Mouse (Mus musculus) liver, embryonic 11.5 days (tissue): ENCODE measurements at regions not wholly inside any gene's neighbourhood (a gene's known extent, or its start where the extent isn't known, plus 50 kb on each side); places are given as distances from the start of the nearest gene placed in this dataset.

ENCODE experiments used
- ATAC-seq: fragments of 200-750 bp; cut with Nextera tagmentation; replicated peaks from 2 replicates; pipeline ENCODE4 v1.8.0; 2017; ENCODE audit warnings: moderate number of reproducible peaks, mild to moderate bottlenecking, moderate TSS enrichment, moderate library complexity; ENCODE audit not compliant: low FRiP score
- DNase-seq: peaks from one replicate; pipeline ENCODE4 v3.0.0-alpha.2; 2017; ENCODE audit warnings: low spot score
- H3K27ac ChIP-seq: fragments of 300-500 bp; sonication (generic); 2 replicates; pipeline ENCODE4 v1.5.1; 2014; ENCODE audit warnings: mild to moderate bottlenecking, low read depth, low read length, control low read depth
- H3K27me3 ChIP-seq: fragments of 300-500 bp; sonication (generic); replicated peaks from 2 replicates; pipeline ENCODE4 v1.6.1; 2014; ENCODE audit warnings: low read length, mixed read lengths; ENCODE audit not compliant: control insufficient read depth, insufficient read depth
- H3K36me3 ChIP-seq: fragments of 300-500 bp; sonication (generic); 2 replicates; pipeline ENCODE4 v1.6.1; 2014; ENCODE audit warnings: mild to moderate bottlenecking, low read length, moderate library complexity, mixed read lengths; ENCODE audit not compliant: control insufficient read depth, insufficient read depth
- H3K4me1 ChIP-seq: fragments of 300-500 bp; sonication (generic); replicated peaks from 2 replicates; pipeline ENCODE4 v1.6.1; 2014; ENCODE audit warnings: low read length, mixed read lengths; ENCODE audit not compliant: control insufficient read depth, insufficient read depth
- H3K4me2 ChIP-seq: fragments of 300-500 bp; sonication (generic); 2 replicates; pipeline ENCODE4 v1.6.1; 2014; ENCODE audit warnings: mild to moderate bottlenecking, control low read depth, moderate library complexity
- H3K4me3 ChIP-seq: fragments of 300-500 bp; sonication (generic); 2 replicates; pipeline ENCODE4 v1.5.1; 2014; ENCODE audit warnings: low read depth, low read length, control low read depth
- H3K9ac ChIP-seq: fragments of 300-500 bp; sonication (generic); 2 replicates; pipeline ENCODE4 v1.6.1; 2014; ENCODE audit warnings: low read depth, low read length, control low read depth
- H3K9me3 ChIP-seq: fragments of 300-500 bp; sonication (generic); 2 replicates; pipeline ENCODE4 v1.6.1; 2016; ENCODE audit warnings: low read length, inconsistent platforms, mixed read lengths; ENCODE audit not compliant: control insufficient read depth
- WGBS: fragments of 180-500 bp; shearing (Covaris S2); extraction: QIAGEN DNeasy Blood & Tissue Kit; methylation state at CpG from one replicate; pipeline ENCODE4 v1.1.7; 2014; 5-methylcytosine and 5-hydroxymethylcytosine counted together

GRCm38 (mm10) chr12:12655184-12655583, 286.5 kb downstream of the Mycn start:
- Histone ChIP-seq H3K4me2 (no peak overlapping the region), H3K27ac (no peak overlapping the region), H3K9me3 (no peaks in the 10 kb centered on the region), H3K36me3 (no peaks in the 10 kb centered on the region), H3K4me3 (no peak overlapping the region), H3K4me1 (no peaks in the 10 kb centered on the region), H3K9ac (no peak overlapping the region), H3K27me3 (no peaks in the 10 kb centered on the region)
- DNase-seq: no peak
- 69% methylated on average over 9 of the region's 10 CpGs for WGBS
- ATAC-seq: no peak

GRCm38 (mm10) chr12:12652361-12652760, 289.4 kb downstream of the Mycn start:
- Histone ChIP-seq H3K9me3 (no peaks in the 10 kb centered on the region), H3K27ac (no peak overlapping the region), H3K9ac (no peak overlapping the region), H3K4me1 (no peaks in the 10 kb centered on the region), H3K4me3 (no peak overlapping the region), H3K36me3 (no peaks in the 10 kb centered on the region), H3K27me3 (no peaks in the 10 kb centered on the region), H3K4me2 (no peak overlapping the region)
- DNase-seq (no peak), ATAC-seq (no peak)
- 75% methylated on average over 7 of the region's 7 CpGs for WGBS

- H3K4me1 ChIP-seq: no peaks in the 10 kb centered on the region
- H3K4me2 ChIP-seq: no peak overlapping the region
- H3K36me3 ChIP-seq: no peaks in the 10 kb centered on the region
- H3K9ac ChIP-seq: no peak overlapping the region
- H3K27me3 ChIP-seq: no peaks in the 10 kb centered on the region
- no peak overlapping the region for H3K27ac ChIP-seq
- no peak for ATAC-seq
- DNase-seq: no peak
- H3K4me3 ChIP-seq: no peak overlapping the region
- WGBS: 62% methylated on average over 1 of the region's 1 CpGs
- no peaks in the 10 kb centered on the region for H3K9me3 ChIP-seq
These were observed 291.4 kb downstream of the Mycn start for GRCm38 (mm10) chr12:12650309-12650708.

- no peak overlapping the region for H3K4me2 ChIP-seq
- H3K27ac ChIP-seq: no peak overlapping the region
- no peak overlapping the region for H3K4me3 ChIP-seq
- ATAC-seq (no peak), DNase-seq (no peak)
- H3K4me1 ChIP-seq: no peaks in the 10 kb centered on the region
- 75% methylated on average over 6 of the region's 6 CpGs for WGBS
- no peak overlapping the region for H3K9ac ChIP-seq
- H3K9me3 ChIP-seq: no peaks in the 10 kb centered on the region
- H3K36me3 ChIP-seq: no peaks in the 10 kb centered on the region
- H3K27me3 ChIP-seq: no peaks in the 10 kb centered on the region
These were observed 294.2 kb downstream of the Mycn start for GRCm38 (mm10) chr12:12647467-12647866.

GRCm38 (mm10) chr12:12645183-12645582, 296.5 kb downstream of the Mycn start:
- no peaks in the 10 kb centered on the region for H3K9me3 ChIP-seq
- H3K27me3 ChIP-seq: no peaks in the 10 kb centered on the region
- 84% methylated on average over 4 of the region's 4 CpGs for WGBS
- no peak overlapping the region for H3K9ac ChIP-seq
- H3K4me2 ChIP-seq: no peak overlapping the region
- DNase-seq (no peak), ATAC-seq (no peak)
- H3K27ac ChIP-seq: no peak overlapping the region
- no peaks in the 10 kb centered on the region for H3K4me1 ChIP-seq
- no peak overlapping the region for H3K4me3 ChIP-seq
- H3K36me3 ChIP-seq: no peaks in the 10 kb centered on the region

GRCm38 (mm10) chr12:12643247-12643963, 298.3 kb downstream of the Mycn start:
- Histone ChIP-seq H3K36me3 (no peaks in the 10 kb centered on the region), H3K9ac (no peak overlapping the region), H3K27me3 (no peaks in the 10 kb centered on the region), H3K27ac (no peak overlapping the region), H3K4me1 (no peaks in the 10 kb centered on the region), H3K9me3 (no peaks in the 10 kb centered on the region), H3K4me3 (no peak overlapping the region), H3K4me2 (no peak overlapping the region)
- no peak for DNase-seq
- WGBS: 71% methylated on average over 11 of the region's 11 CpGs
- ATAC-seq: no peak

GRCm38 (mm10) chr12:12635308-12635707, 306.4 kb downstream of the Mycn start:
- Histone ChIP-seq H3K4me2 (no peak overlapping the region), H3K27ac (no peak overlapping the region), H3K27me3 (no peaks in the 10 kb centered on the region), H3K9ac (no peak overlapping the region), H3K4me1 (no peaks in the 10 kb centered on the region), H3K9me3 (no peaks in the 10 kb centered on the region), H3K36me3 (no peaks in the 10 kb centered on the region), H3K4me3 (no peak overlapping the region)
- DNase-seq (no peak), ATAC-seq (no peak)
- WGBS: 92% methylated on average over 3 of the region's 3 CpGs

GRCm38 (mm10) chr12:12627597-12627996, 314.1 kb downstream of the Mycn start:
- Histone ChIP-seq H3K36me3 (no peaks in the 10 kb centered on the region), H3K27ac (no peak overlapping the region), H3K4me1 (no peaks in the 10 kb centered on the region), H3K27me3 (no peaks in the 10 kb centered on the region), H3K4me2 (no peak overlapping the region), H3K9me3 (no peaks in the 10 kb centered on the region), H3K9ac (no peak overlapping the region), H3K4me3 (no peak overlapping the region)
- DNase-seq: no peak
- 65% methylated on average over 4 of the region's 4 CpGs for WGBS
- ATAC-seq: no peak

- no peak overlapping the region for H3K4me2 ChIP-seq
- 72% methylated on average over 1 of the region's 1 CpGs for WGBS
- no peak overlapping the region for H3K9ac ChIP-seq
- DNase-seq (no peak), ATAC-seq (no peak)
- H3K4me3 ChIP-seq: no peak overlapping the region
- H3K9me3 ChIP-seq: no peaks in the 10 kb centered on the region
- H3K27me3 ChIP-seq: no peaks in the 10 kb centered on the region
- H3K36me3 ChIP-seq: no peaks in the 10 kb centered on the region
- H3K27ac ChIP-seq: no peak overlapping the region
- H3K4me1 ChIP-seq: no peaks in the 10 kb centered on the region
These were observed 315.9 kb downstream of the Mycn start for GRCm38 (mm10) chr12:12625788-12626187.
